Mouse (Mus musculus) spleen, postnatal 14 days (tissue): ENCODE data around the gene Gm20431.
A peak's percentile ranks its signal among the peaks of the same experiment; 100 is the strongest.
"Not testable (repeated sequence)": the region's sequence is repeated elsewhere in the genome, so short reads cannot be mapped to it uniquely, and the experiment has no call there.

ENCODE experiments used
- DNase-seq, 2 experiments: peaks; one replicate each; pipeline ENCODE4 v3.0.0; 2021 to 2022; ENCODE audit warnings: low spot score in 2 of 2

The Gm20431 gene

GRCm38 (mm10) chr2:167659177-167659846 lies 2.0 kb downstream of the Gm20431 start:
- DNase-seq, result no peak

DNA sequence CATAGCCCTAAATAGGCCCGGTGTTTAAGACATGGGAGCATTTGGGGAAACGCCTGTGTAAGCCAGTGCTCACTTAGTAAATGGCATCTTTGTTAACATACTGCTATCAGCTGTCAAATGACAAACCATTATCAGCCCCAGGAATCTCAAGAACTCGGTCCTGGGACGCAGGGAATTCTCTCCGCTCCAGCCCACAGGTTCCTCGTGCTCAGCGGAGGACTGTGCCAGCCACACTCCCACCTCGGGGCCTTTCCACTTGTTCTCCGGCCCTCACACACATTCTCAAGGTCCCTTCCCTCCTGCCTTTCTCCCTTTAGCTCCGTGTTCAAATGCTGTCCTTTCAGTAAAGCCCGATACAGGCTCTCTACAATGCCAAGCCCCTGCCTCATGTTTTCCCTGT lies 2.6 kb downstream of the Gm20431 start:
- DNase-seq, result no peak

GRCm38 (mm10) chr2:167657973-167658372 lies 3.3 kb downstream of the Gm20431 start:
- DNase-seq, result no peak

DNA sequence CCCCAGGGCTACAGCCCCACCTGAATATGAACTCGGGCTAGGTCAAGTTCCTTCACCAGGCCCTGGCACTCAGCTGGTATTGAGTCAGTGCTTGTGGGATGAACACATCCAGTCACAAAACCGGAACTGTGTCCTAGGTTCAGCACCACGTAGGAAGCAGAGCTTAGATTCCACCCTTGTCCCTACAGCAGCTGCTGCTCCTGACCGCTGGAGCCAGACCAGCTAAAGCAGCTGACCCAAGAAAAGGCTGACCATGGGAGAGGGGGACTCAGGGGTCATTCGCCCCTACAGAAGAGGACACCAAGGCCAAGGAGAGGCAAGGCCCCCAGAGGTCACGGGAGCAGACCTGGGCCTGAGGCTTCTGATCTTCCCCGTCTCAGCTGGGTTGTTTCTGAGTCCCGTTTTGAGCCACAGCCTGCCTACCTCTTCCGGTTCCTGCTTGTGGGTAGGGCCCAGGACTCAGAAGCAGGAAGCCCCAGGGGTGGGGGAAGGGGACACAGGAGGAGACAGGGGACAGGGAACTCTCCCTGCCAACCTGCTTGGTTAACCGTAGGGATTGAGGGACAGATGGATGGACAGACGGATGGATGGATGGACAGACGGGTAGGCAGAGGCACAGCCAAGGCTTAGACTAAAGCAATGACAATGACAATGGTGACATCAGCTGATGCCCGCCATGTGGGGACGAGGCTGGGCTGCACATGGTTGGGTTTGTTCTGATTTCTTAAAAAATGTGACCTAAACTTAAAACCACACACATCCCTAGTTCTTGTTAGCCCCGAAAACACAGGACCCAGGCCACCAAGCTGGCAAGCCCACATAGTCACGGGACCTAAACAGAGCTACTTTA lies 4.4 kb downstream of the Gm20431 start:
- peak; percentile 56 to 57 for DNase-seq

DNA sequence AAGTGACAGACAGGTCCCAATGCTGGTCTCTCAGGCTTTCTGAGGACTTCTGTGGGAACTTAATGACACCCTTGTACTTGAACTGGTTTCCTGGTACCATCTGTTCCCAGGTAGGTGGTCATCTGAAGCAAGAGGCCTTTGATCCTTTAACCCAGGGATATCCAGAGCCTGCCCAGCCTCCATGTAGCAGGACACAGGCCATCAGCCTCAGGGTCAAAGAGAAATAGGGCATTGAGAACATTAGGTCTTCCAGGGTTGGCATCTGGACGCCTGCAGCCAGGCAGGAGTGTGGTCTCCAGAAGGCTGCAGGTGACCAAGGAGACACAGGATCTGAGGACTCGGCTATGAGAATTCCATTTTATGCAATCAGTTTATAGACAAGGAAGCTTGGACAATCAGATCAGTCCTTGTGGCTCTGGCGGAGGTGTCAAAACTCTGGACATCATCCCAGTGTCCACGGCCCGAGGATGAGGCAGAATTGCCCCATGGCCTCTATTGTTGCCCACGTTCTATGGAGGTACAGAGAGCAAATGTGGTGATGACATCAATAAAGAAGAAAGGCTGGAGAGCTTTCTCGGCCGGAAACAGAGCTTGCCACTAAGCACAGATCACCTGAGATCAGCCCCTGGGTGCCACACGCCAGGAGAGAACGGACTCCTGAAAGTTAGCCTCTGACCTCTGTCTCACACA lies 6.2 kb downstream of the Gm20431 start:
- no peak for DNase-seq

- no peak for DNase-seq
These were observed 8.6 kb downstream of the Gm20431 start for GRCm38 (mm10) chr2:167652694-167653093.

DNA sequence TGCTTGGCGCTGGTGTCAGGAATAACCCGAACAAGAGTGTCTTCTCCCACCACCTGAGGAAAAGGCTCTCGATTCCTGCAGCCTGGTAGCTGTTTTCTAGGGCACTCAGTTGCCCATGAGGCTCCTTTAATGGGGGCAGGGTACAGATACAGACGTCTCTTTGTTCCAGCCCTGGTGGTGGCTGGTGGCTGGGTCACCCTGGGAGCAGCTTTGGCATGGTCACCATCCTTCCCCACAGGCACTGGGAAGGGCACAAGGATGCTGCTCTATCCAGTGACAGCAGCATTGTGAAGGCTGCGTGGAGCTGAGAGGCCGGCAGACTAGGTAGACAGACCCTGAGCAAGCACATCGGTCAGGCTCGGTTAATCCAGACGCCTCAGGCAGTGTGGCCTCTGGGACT lies 9.7 kb downstream of the Gm20431 start:
- no peak for DNase-seq

- no peak for DNase-seq
These were observed 11.8 kb downstream of the Gm20431 start for GRCm38 (mm10) chr2:167649290-167650032.

GRCm38 (mm10) chr2:167646411-167646810 lies 14.9 kb downstream of the Gm20431 start:
- DNase-seq, result no peak

DNA sequence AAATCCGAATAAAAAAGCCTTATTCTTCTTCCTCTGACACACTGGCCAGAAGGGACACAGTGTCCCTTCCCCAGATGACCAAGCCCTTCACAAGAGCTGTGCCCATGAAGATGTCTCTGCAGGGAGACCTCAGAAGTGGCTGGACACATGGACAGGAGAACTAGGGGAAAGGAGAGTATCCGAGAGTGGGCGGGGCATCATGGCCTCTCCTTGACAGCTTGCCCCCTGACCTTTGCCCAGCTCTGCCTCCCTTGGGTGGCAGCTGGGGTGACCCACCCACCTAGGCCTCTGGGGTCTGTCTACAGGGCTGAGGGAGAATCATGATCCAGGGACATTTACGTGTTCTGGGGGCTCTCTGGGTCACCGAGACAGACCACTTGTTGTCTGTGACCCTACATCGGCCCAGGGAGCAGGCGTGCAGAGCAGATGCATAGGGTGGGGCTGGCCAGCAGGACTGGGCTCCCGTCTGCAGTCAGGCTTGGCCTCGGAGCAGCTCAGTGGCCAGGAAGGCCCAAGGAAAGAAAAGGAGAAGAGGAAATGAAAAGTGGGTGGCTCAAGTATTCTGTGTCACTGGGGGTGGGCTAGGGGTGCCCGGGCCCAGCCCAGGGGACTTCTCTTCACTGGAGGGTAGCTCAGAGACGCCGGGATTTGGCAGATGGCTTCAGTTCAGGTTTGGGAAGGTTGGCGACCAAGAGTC lies 17.8 kb downstream of the Gm20431 start:
- DNase-seq, result not testable (repeated sequence)

DNA sequence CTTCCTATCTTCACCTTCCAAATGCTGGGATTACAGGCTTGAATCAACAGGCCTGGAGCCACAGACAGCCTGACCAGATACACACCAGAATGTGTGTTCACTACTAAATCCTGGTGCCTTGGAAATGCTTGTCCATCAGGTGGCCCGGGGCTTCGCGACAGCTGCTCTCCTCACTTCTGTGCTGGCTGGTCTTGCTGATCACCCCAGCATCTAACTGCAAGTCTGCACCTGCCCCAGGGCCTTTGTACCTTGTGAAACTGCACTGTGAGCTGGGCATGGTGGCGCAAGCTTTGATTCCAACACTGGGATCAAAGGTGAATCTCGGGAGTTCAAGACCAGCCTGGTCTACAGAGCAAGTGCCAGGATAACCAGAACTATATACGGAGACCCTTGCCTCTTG lies 19.1 kb downstream of the Gm20431 start:
- DNase-seq, result no peak

DNA sequence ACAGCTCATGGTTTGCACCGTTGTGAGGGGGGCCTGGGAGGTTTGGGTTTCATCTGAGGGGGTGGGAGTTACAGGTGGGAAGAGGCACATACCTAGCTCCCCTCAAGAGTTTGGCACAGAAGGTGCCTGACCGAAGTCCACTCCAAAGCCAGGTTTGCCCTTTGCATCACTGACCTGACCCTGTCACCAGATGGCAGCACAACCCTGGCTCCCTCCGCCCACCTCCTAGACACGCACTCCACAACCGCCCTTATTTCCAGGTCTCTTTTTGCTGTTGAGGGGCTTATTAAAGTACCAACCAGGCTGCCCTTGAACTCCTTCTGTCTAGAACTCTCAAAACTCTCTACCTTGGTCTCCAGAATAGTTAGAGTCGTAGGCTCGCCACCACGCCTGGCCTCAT lies 20.0 kb downstream of the Gm20431 start:
- peak; percentile 37 to 58 for DNase-seq

GRCm38 (mm10) chr2:167640279-167640678 lies 21.0 kb downstream of the Gm20431 start:
- DNase-seq, result peak; percentile 32 to 64

DNA sequence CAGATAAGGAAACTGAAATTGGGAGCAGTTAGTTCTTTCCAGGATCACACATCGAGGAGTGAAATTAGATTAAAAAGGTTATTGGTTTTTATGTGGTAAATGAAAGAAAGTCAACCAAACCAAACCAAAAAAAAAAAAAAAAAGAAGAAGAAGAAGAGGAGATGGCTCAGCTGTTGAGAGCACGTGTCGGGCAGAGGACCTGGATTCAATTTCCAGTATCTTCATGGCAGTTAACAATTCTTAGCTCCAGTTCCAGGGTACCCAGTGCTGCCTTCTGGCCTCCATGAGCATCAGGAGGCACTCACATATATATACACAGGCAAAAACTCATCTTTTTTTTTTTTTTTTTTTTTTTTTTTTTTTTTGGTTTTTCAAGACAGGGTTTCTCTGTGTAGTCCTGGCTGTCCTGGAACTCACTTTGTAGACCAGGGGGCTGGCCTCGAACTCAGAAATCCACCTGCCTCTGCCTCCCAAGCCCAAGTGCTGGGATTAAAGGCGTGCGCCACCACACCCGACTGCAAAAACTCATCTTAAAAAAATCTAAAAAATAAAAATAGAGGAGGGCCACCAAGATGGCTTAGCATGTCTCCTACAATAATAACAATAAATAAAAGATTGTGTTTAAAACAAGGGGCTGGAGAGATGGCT lies 26.3 kb downstream of the Gm20431 start:
- DNase-seq, result no peak

- DNase-seq, result peak; percentile 87 to 92
These were observed 26.9 kb downstream of the Gm20431 start for GRCm38 (mm10) chr2:167634338-167634770.

DNA sequence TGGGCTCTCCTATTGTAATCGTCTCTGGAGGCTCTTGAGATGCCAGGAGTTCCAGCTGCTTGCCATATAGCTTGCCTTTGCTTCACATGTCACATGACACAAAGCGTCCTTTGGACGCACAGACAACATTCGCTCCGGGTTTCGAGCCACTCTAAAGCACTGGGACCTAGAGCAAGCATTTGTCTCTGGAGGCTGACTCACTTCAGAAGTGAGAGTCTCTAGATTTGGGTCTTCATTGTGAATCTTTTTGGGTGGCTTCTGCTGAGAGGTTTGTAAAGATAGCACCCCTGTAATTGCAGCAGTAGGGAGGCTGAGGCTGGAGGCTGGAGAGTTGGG lies 27.8 kb downstream of the Gm20431 start:
- DNase-seq, result no peak

GRCm38 (mm10) chr2:167632731-167633536 lies 28.4 kb downstream of the Gm20431 start:
- no peak for DNase-seq

DNA sequence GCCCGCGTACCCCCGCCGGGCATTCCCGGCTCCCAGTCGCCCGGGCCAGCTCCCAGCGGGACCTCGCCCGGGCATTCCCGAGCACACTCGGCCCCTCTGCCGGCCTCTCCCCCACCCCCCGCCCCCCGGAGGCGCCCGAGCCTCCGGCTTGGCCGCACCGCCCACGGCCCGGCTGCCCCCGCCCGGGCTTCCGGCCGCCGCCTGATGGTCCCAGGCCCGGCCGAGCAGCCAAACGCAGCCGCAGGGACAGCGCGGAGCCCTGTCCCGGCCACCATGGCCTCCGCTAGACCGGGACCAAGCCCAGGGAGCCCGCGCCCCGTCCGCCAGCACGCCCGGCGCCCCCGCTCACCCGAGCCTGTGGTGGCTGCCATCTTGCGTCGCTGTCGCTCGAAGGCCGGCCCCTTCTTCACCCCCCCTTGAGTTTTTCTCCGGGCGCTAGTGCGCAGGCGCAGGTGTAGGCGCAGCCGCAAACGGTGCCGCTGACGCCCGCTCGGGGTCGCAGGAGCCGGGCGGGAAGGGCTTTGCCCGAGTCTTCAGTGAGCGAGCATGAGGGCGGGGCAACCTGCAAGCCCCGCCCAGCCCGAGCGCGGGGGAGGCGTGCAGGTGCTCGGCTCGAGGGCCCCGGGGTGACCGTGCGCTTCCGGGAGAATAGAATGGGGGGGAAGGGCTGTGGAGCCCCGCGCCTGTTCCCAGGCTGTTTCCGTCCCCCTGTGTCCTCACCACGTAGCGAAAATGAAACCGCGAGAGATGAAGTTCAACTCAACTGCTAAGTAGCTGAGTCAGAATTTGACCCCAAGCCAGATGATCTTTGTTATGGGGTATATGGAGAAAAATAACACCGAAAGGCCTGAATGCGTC lies 29.5 kb downstream of the Gm20431 start, which contains the start of gene Ube2v1:
TSS of gene Ube2v1 (minus strand) at position 505 of the 858 bp plus-strand sequence.
- DNase-seq, result peak; percentile 97 to 98

DNA sequence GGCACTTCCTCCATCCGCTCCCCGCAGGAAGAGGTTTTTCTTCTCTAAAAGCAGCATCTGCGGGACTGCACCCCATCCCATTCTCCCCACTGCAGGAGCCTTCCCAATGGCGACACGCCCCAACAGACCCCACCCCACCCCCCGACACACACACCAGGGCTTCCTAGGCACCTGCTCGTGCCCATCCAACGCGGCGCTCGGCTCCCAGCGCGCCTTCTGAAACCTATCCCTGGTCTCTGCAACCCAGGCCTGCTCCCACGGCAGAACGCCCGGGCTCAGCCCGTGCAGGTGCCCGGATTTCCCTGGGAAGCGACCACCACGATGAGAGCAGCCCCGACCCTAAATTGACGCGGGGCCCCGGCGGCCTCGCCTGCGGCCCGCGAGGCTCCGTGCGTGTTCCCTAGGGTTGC lies 30.1 kb downstream of the Gm20431 start:
- peak in 1 of 2 experiments; percentile 31 for DNase-seq
